Mouse (Mus musculus) olfactory bulb, adult 2 months (tissue): ENCODE results near the gene Atp7b. TPM values are rescaled to one million over a fixed set of nuclear protein-coding genes. Genes with fewer than 3 reads are reported as not detected.

Experiments used
- H3K27ac ChIP-seq: fragments of 200-500 bp; 2 replicates; pipeline ENCODE4 v1.5.1; 2012; ENCODE audit warnings: low read depth, low read length; ENCODE audit not compliant: insufficient read depth
- H3K4me1 ChIP-seq: fragments of 200-500 bp; 2 replicates; pipeline ENCODE4 v1.6.1; 2012; ENCODE audit warnings: low read length; ENCODE audit not compliant: control insufficient read depth, insufficient read depth
- H3K4me3 ChIP-seq: fragments of 200-500 bp; 2 replicates; pipeline ENCODE4 v1.5.1; 2012; ENCODE audit warnings: mild to moderate bottlenecking, low read depth, low read length, moderate library complexity; ENCODE audit not compliant: insufficient read depth
- CTCF ChIP-seq: fragments of 200-500 bp; IDR thresholded peaks from 2 replicates; pipeline ENCODE4 v1.5.1; 2012; ENCODE audit warnings: low read depth, mild to moderate bottlenecking, low read length, moderate library complexity; ENCODE audit not compliant: insufficient read depth
- POLR2A ChIP-seq: fragments of 200-500 bp; IDR thresholded peaks from 2 replicates; pipeline ENCODE4 v1.6.1; 2012; ENCODE audit warnings: mild to moderate bottlenecking, low read depth, low read length, moderate library complexity; ENCODE audit not compliant: insufficient read depth
- WGBS: fragments of 180-500 bp; shearing (Covaris S2); methylation state at CpG from one replicate; pipeline ENCODE4 v1.1.7; 2018; 5-methylcytosine and 5-hydroxymethylcytosine counted together
- polyA plus RNA-seq: library from polyadenylated mRNA; stranded (reverse); fragments of >200 nt; gene quantifications from 2 replicates; pipeline ENCODE4 v1.2.4, GENCODE M21; 2012; ENCODE audit warnings: low replicate concordance; ENCODE audit not compliant: missing spikeins, insufficient read depth, insufficient read length

Gene Atp7b
- polyA plus RNA-seq, 1 experiment: not detected

DNA sequence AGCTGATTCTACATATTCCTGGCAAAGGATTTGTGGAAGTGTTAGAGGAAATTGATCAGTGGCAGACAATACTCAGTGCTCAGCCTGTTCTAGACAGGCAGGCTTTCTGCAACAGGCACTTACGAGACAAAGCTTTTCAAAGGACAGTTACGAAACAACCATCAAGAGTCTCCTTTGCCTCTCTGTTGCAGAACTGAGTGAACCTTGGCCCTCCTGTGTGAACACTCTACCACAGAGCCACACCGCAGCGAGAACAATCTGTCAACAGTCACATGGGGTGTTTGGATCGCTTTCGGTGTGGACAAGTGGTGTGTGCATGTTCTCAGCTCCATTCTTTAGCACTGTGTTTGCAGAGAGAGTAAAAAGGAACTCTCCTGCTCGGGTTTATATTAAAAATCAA, 23.1 kb downstream of the Atp7b start:
- H3K27ac ChIP-seq: no peak overlapping the region
- H3K4me3 ChIP-seq: no peak overlapping the region
- peaks cover 5% of the 10 kb centered on the region; the same call in 1 of the 2 replicates for H3K4me1 ChIP-seq
- 73% methylated on average over 7 of the region's 7 CpGs for WGBS
- TF ChIP-seq POLR2A: no peak
- no peak for TF ChIP-seq CTCF

DNA sequence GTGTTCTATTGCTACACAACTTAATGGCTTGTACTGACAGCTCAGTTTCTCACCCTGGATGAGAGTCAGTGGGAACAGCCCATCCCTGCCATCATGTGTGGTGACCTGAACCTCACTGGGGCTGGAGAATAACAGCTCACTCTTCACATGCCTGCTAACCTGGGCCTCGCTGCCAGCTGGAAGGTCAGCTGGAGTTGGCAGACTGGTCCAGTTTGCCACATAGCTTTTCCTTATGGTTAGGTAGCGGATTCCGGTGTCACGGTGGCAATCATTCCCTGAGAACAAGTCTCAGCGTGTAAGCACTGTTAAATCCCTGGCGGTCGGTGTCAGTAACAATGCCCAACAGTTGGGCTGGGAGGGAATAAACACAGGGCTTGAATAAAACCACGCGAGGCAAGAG, 24.0 kb downstream of the Atp7b start:
- Histone ChIP-seq H3K4me1 (peaks cover 5% of the 10 kb centered on the region; the same call in 1 of the 2 replicates), H3K27ac (no peak overlapping the region), H3K4me3 (no peak overlapping the region)
- TF ChIP-seq POLR2A (no peak), CTCF (no peak)
- WGBS: 82% methylated on average over 9 of the region's 9 CpGs

DNA sequence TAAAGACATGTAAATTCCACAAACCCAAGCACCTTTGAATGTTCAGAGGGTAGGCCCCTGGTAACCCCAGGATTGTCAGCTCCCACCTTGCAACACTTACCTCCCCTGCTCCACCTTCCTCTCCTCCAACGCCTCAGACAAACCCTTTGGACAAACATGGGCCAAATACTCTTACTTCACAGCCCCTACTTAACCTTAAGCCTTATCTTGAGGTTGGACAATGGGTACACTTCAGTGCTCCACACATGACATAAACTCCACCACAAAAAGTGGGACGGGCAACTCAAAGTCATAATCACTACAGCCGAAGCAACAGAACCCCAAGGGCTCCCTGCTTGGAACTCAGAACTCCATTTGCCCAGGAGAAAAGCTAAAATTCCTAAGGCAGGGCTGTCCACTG, 29.1 kb downstream of the Atp7b start:
- Histone ChIP-seq H3K27ac (no peak overlapping the region), H3K4me1 (no peaks in the 10 kb centered on the region), H3K4me3 (no peak overlapping the region)
- TF ChIP-seq CTCF (no peak), POLR2A (no peak)
- 90% methylated on average over 3 of the region's 3 CpGs for WGBS

DNA sequence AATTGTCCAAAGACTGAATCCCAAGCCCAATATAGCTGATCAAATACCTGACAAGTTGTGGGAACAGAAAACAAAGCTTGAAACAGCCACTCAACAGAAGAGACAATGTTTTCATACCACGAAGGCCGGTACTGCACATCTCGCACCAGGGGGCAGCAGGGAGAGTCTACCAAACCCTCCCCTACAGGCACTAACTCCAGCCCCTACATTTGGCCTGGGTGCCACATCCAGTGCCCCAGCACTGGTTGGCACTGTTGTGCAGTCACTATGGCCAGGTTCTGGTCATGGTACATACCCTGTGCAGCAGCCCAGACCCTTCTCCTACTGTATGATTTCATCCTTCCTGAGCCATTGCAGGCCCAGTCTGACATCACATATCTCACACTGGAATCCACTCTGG, 31.1 kb downstream of the Atp7b start:
- 81% methylated on average over 3 of the region's 3 CpGs for WGBS
- TF ChIP-seq CTCF: no peak
- no peak for TF ChIP-seq POLR2A
- H3K4me3 ChIP-seq: no peak overlapping the region
- no peak overlapping the region for H3K27ac ChIP-seq
- H3K4me1 ChIP-seq: no peaks in the 10 kb centered on the region

DNA sequence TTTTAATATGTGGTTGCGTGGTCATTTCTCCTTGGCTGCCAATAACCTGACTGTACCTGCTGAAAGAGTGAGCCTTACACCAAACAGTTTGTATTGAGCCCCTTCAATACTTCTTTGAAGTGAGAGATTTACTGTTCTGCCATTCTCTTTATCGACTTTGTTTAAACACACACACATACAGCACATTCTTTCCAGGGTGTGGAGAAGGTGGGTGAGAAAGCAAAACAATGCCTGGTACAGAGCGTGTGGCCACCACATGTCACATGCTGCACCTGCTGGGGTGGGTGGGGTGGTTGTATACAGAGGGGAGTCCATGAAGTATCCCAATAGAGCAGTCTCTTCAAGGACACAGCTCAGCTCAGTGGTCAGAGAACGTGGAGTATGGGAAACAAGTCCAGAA, 34.9 kb downstream of the Atp7b start:
- 77% methylated on average over 4 of the region's 4 CpGs for WGBS
- TF ChIP-seq CTCF (no peak), POLR2A (no peak)
- no peaks in the 10 kb centered on the region for H3K4me1 ChIP-seq

DNA sequence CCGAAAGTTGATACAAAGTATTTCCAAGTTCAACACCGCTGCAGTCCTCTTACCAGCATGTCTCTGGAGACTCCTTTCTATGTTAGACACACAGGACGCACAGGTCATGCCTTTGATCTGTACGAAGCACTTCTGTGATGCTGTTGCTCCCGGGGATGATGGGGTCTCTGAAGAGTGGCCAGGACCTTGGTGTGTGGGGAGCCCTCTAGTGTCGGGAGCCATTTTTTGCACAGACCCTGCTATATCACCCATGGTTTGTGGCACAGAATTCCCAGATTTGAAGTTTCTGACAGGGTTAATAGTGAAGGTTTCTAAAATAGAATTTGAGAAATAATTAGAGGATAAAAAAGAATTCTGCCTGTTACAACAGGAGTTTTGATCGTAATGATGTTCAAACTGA, 37.9 kb downstream of the Atp7b start:
- WGBS: 51% methylated on average over 7 of the region's 7 CpGs
- no peaks in the 10 kb centered on the region for H3K4me1 ChIP-seq
- no peak for TF ChIP-seq POLR2A
- TF ChIP-seq CTCF: no peak

More for the DNA sequence above, 34.9 kb downstream of the Atp7b start:
- Histone ChIP-seq H3K27ac (no peak overlapping the region), H3K4me3 (no peak overlapping the region)

DNA sequence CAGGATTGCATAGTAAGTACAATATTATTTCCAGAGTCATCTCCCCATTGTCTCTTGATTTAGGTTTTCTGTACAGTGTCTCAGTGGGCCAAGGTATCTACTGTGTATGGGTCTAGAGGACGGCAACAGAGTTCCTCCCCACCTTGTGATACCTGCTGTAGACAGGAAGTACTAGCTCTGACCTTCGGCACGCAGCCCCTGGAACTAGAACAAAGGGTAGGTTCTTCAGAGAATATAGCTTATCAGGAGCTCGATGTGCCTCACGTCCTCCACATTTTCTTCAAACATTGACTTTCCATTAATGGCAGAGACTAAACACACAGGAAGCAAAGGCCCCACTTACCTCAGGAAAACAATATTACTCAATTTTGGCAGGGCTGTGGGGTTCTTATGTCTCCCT, 40.6 kb downstream of the Atp7b start:
- Histone ChIP-seq H3K27ac (no peak overlapping the region), H3K4me3 (no peak overlapping the region), H3K4me1 (no peaks in the 10 kb centered on the region)
- TF ChIP-seq POLR2A: no peak
- no peak for TF ChIP-seq CTCF
- 90% methylated on average over 5 of the region's 5 CpGs for WGBS

More for the DNA sequence above, 37.9 kb downstream of the Atp7b start:
- H3K27ac ChIP-seq: no peak overlapping the region
- H3K4me3 ChIP-seq: no peak overlapping the region

DNA sequence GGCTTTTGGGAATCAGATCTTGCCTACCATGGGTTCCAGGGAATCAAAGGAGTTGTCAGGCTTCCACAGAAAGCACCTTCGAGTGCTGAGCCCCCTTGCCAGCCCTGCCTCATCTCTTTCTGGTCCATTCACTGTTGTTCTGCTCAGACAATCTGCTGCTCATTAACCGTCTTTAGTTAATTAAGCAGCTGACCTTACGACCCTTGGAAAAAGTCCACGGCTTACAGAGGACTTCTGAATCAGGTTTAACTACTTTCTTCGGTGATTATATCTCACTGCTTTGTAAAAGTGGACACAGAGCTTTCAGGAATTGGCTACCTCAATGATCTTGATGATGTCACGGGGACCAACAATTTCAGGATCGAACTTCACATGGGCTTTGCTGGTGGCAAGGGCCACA, 42.4 kb downstream of the Atp7b start:
- Histone ChIP-seq H3K4me1 (peaks cover 3% of the 10 kb centered on the region; the same call in 1 of the 2 replicates), H3K27ac (no peak overlapping the region), H3K4me3 (no peak overlapping the region)
- no peak for TF ChIP-seq POLR2A
- no peak for TF ChIP-seq CTCF
- WGBS: 41% methylated on average over 7 of the region's 7 CpGs

DNA sequence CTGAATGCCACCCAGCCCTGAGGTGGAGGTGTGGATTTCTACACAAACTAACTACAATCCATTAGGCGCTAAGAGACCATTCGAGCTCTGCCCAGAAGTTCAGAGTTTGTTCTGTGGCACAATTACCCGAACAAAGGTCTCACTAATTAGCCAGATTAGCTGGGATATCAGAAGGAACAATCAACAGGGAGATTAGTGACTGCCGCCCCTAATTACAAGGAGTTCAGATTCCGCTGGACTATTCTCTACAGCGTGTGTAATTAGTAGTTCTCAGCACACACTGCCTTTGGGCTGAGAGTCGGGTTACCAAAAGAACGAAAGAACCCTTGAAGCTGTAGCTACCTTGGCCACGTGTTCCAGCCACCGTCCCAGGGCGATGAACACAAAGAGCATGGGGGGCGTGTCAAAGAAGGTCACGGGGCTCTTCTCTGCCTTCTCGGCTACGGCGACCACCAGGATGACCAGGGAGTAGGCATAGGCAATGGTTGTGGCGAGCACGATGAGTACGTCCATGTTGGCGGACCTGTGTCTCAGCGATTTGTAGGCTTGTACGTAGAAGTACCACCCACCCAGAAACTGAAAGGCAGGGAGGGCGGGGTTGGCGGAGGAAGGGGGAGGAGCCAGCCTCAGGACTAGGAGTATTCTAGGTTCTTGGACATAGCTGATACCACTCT, 46.9 kb downstream of the Atp7b start:
- 30% methylated on average over 24 of the region's 24 CpGs for WGBS
- TF ChIP-seq POLR2A (no peak), CTCF (no peak)
- H3K27ac ChIP-seq: no peak overlapping the region
- H3K4me3 ChIP-seq: peak overlapping the region; percentile 38
- H3K4me1 ChIP-seq: peaks cover 3% of the 10 kb centered on the region; the same call in 1 of the 2 replicates
